Mouse (Mus musculus) forebrain, embryonic 12.5 days (tissue): ENCODE results near the gene Tnks2. TPM values are rescaled to one million over a fixed set of nuclear protein-coding genes. Genes with fewer than 3 reads are reported as not detected.

Experiments used
- ATAC-seq: fragments of 200-750 bp; cut with Nextera tagmentation; 2 replicates; pipeline ENCODE4 v1.8.0; 2017; ENCODE audit warnings: moderate TSS enrichment; ENCODE audit not compliant: low FRiP score
- H3K27ac ChIP-seq: fragments of 300-500 bp; sonication (generic); 2 replicates; pipeline ENCODE4 v1.5.1; 2016; ENCODE audit warnings: mild to moderate bottlenecking
- H3K27me3 ChIP-seq: fragments of 300-500 bp; sonication (generic); 2 replicates; pipeline ENCODE4 v1.6.1; 2016; ENCODE audit warnings: mild to moderate bottlenecking
- H3K36me3 ChIP-seq: fragments of 300-500 bp; sonication (generic); replicated peaks from 2 replicates; pipeline ENCODE4 v1.6.1; 2016; ENCODE audit warnings: mild to moderate bottlenecking
- H3K4me1 ChIP-seq: fragments of 300-500 bp; sonication (generic); 2 replicates; pipeline ENCODE4 v1.6.1; 2016
- H3K4me2 ChIP-seq: fragments of 300-500 bp; sonication (generic); 2 replicates; pipeline ENCODE4 v1.6.1; 2016; ENCODE audit warnings: mild to moderate bottlenecking, moderate library complexity
- H3K4me3 ChIP-seq: fragments of 300-500 bp; sonication (generic); replicated peaks from 2 replicates; pipeline ENCODE4 v1.5.1; 2016; ENCODE audit warnings: mild to moderate bottlenecking
- H3K9ac ChIP-seq: fragments of 300-500 bp; sonication (generic); 2 replicates; pipeline ENCODE4 v1.6.1; 2016; ENCODE audit warnings: mild to moderate bottlenecking
- H3K9me3 ChIP-seq: fragments of 300-500 bp; sonication (generic); 2 replicates; pipeline ENCODE4 v1.6.1; 2016
- WGBS: fragments of 180-500 bp; shearing (Covaris S2); methylation state at CpG from one replicate; pipeline ENCODE4 v1.1.7; 2016; 5-methylcytosine and 5-hydroxymethylcytosine counted together
- polyA plus RNA-seq: library from polyadenylated mRNA; unstranded; fragments of >200 nt; fragmentation: Nextera tagmentation; extraction: Ambion mirVana; gene quantifications from 2 replicates; pipeline ENCODE4 v1.2.1, GENCODE M21; 2016

Gene Tnks2
- polyA plus RNA-seq, 1 experiment from 2014 or later: 76.3 TPM

DNA sequence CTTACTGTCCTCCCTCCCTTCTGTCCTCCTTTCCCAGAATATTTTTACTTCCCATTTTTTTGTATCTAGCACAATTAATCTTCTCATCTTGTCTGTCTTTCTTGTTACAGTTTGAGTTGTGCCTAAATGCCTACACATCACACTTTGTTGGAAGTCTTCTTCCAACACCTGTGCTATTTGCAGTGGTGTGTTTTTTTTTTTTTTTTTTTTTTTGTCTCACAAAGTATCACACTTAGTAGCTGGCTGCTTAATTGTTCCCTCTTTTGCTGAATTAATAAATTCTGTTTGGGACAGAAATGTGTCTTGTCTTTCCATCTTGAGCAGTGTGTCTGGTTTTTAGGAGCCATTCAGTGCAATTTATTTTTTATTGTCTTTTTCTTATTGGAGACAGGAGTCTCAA lies 95.8 kb downstream of the Tnks2 start:
- Histone ChIP-seq H3K36me3 (no peaks in the 10 kb centered on the region), H3K4me3 (no peak overlapping the region), H3K27me3 (no peaks in the 10 kb centered on the region), H3K4me2 (no peak overlapping the region), H3K27ac (no peak overlapping the region), H3K4me1 (peaks cover 19% of the 10 kb centered on the region), H3K9me3 (no peaks in the 10 kb centered on the region), H3K9ac (no peak overlapping the region)
- ATAC-seq: no peak

DNA sequence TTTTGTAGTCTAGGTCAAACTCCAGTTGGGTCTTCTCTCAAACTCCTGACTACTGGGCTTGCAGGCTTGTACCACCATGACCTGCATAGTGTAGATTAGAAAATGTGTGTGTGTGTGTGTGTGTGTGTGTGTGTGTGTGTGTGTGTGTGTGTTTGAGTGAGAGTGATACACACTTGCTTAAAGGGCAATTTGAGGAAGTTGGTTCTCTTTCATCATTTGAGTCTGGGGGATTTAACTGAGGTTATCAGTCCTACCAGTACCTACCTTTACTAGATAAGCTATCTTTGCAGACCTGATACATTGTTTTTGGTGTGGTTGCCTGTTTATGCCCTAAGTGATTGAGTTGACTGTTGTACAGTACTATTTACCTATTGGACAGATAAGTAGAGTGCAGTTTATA lies 98.1 kb downstream of the Tnks2 start:
- no peak overlapping the region for H3K4me2 ChIP-seq
- H3K9ac ChIP-seq: no peak overlapping the region
- no peaks in the 10 kb centered on the region for H3K9me3 ChIP-seq
- H3K36me3 ChIP-seq: no peaks in the 10 kb centered on the region; the same call in 1 of the 2 replicates
- H3K4me1 ChIP-seq: peaks cover 8% of the 10 kb centered on the region
- no peak overlapping the region for H3K27ac ChIP-seq
- H3K27me3 ChIP-seq: no peaks in the 10 kb centered on the region
- no peak overlapping the region for H3K4me3 ChIP-seq
- no peak for ATAC-seq

DNA sequence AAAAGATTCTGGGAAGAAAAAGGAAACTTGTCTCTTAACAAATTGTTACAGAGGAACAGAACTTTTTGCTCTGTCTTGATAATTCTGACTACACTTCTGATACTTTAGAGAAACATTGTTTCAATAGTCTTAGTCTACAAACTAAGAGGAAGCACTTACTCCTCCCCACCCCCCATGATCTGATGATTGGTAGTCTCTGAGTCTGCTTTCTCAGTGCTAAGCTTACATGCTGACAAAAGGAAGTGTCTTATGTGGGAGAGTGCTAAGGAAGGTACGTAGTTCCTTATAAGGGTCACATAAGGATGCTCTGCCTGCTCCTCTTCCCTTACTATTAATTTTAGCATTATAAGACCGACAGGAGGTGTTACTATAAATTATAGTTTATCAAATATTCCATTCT lies 98.6 kb downstream of the Tnks2 start:
- Histone ChIP-seq H3K4me1 (peaks cover 4% of the 10 kb centered on the region; the same call in 1 of the 2 replicates), H3K9me3 (no peaks in the 10 kb centered on the region), H3K27me3 (no peaks in the 10 kb centered on the region), H3K36me3 (no peaks in the 10 kb centered on the region; the same call in 1 of the 2 replicates), H3K4me2 (no peak overlapping the region), H3K4me3 (no peak overlapping the region), H3K27ac (no peak overlapping the region), H3K9ac (no peak overlapping the region)
- no peak for ATAC-seq
- WGBS: 95% methylated on average over 2 of the region's 2 CpGs

DNA sequence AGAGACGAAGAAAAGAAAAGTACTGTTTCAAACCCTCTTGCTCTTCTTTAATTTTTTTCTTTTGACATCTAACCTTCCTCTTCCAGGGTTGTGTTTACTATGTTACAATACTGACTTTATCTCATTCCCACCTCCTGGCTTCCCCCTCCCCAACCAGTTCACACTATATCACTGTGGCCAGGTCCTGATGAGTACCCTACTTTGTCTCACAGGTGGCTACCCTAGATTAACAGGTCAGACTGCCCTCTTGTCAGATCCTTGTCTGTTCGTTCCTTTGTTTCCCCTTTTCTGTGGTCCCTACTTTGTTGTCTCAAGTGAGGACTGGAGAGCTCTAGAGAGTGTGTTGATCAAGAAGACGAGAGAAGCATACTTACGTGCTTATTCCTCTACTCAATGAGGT lies 102.3 kb downstream of the Tnks2 start:
- H3K4me1 ChIP-seq: no peaks in the 10 kb centered on the region

DNA sequence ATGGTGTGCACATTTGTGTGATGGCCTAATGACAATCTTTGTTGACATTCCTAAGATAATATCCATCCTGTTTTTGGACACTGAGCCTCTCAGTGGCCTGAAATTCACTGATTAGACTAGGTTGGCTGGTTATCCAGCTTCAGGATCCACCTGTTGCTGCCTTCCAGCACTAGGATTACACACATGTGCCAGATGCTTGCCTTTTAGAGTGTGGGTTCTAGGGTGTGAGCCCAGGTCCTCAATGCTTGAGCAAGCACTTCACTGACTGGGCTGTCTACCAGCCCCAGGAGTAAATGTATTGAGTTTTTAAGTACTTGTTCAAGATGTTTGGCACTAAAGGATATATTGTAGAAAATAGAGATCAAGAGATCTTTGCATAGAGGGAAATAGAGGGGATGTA lies 104.0 kb downstream of the Tnks2 start:
- H3K4me1 ChIP-seq: no peaks in the 10 kb centered on the region
- no peaks in the 10 kb centered on the region; the same call in 1 of the 2 replicates for H3K36me3 ChIP-seq
- H3K27ac ChIP-seq: no peak overlapping the region
- H3K4me2 ChIP-seq: no peak overlapping the region
- H3K27me3 ChIP-seq: no peaks in the 10 kb centered on the region
- no peak for ATAC-seq
- no peak overlapping the region for H3K4me3 ChIP-seq
- H3K9ac ChIP-seq: no peak overlapping the region
- no peaks in the 10 kb centered on the region for H3K9me3 ChIP-seq

More for the DNA sequence above, 102.3 kb downstream of the Tnks2 start:
- no peak overlapping the region for H3K27ac ChIP-seq
- H3K9me3 ChIP-seq: no peaks in the 10 kb centered on the region
- H3K36me3 ChIP-seq: no peaks in the 10 kb centered on the region; the same call in 1 of the 2 replicates
- no peaks in the 10 kb centered on the region for H3K27me3 ChIP-seq
- ATAC-seq: no peak
- WGBS: 95% methylated on average over 4 of the region's 4 CpGs
- no peak overlapping the region for H3K4me2 ChIP-seq
- H3K9ac ChIP-seq: no peak overlapping the region
- H3K4me3 ChIP-seq: no peak overlapping the region

DNA sequence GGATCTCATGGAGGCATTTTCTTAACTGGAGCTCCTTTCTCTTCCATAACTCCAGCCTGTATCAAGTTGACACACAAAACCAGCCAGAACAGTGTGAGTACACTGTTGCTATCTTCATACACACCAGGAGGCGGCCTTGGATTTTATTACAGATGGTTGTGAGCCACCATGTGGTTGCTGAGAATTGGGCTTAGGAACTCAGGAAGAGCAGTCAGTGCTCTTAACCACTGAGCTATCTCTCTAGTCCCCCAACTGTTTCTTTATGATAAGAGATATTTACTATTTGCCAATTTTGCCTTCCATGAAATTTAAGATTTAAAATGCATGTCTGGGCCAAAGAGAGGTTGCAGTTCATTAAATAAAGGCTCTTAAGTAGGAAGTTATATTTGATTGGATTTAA lies 106.0 kb downstream of the Tnks2 start:
- H3K4me3 ChIP-seq: no peak overlapping the region
- no peaks in the 10 kb centered on the region for H3K27me3 ChIP-seq
- H3K27ac ChIP-seq: no peak overlapping the region
- H3K36me3 ChIP-seq: no peaks in the 10 kb centered on the region; the same call in 1 of the 2 replicates
- ATAC-seq: no peak
- 94% methylated on average over 1 of the region's 1 CpGs for WGBS
- H3K4me1 ChIP-seq: no peaks in the 10 kb centered on the region
- H3K9ac ChIP-seq: no peak overlapping the region
- H3K9me3 ChIP-seq: no peaks in the 10 kb centered on the region
- H3K4me2 ChIP-seq: no peak overlapping the region

Other genes with a start within 250 kb of the Tnks2 start
- gene Ppp1r3c, start 97.6 kb upstream of the Tnks2 start, polyA plus RNA-seq: 2.4 and 2.5 TPM in 2 replicates
- 34.2 and 40.5 TPM in 2 replicates for gene Fgfbp3, start 85.4 kb downstream of the Tnks2 start, polyA plus RNA-seq
- gene Btaf1, start 91.8 kb downstream of the Tnks2 start, polyA plus RNA-seq: 20.3 and 20.9 TPM in 2 replicates